Mouse (Mus musculus) adrenal gland, adult 2 months (tissue): ENCODE results near the gene U2af2. TPM values are rescaled to one million over a fixed set of nuclear protein-coding genes. Genes with fewer than 3 reads are reported as not detected.
A peak's percentile ranks its signal among the peaks of the same experiment; 100 is the strongest.

Experiments used
- DNase-seq: peaks from one replicate; pipeline ENCODE4 v3.0.0; 2021
- polyA plus RNA-seq: library from polyadenylated mRNA; depleted of rRNA; stranded (reverse); fragments of >200 nt; gene quantifications from 2 replicates; pipeline ENCODE4 v1.2.3, GENCODE M21; 2012
- total RNA-seq, 2 experiments: library from RNA; stranded (reverse); gene quantifications; 2 replicates each; pipeline ENCODE4 v1.2.3; 2021

Gene U2af2
- total and polyA plus RNA-seq, 3 experiments: 150 to 168 (median 157) TPM

- no peak for DNase-seq
Observed at GRCm38 (mm10) chr7:5037026-5037425, 24.9 kb upstream of the U2af2 start.

DNA sequence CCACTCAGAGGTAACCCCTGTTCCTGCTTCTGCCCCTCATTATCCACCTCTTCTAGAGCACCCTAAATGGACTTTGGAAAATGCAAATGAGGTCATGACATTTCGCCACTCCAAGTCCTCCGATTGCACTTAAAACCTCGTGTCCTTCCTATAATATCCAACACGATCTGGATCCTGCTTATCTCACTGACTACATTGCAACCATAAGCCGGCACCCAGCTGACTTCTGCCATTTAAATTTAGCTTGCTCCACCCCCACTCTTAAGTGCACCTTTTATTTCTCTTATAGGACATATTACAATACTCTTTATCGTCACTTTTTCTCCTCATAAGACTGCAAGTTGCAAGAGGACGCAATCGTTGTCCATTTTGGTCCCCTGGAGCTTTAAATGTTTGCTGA is 24.5 kb upstream of the U2af2 start:
- DNase-seq: no peak

DNA sequence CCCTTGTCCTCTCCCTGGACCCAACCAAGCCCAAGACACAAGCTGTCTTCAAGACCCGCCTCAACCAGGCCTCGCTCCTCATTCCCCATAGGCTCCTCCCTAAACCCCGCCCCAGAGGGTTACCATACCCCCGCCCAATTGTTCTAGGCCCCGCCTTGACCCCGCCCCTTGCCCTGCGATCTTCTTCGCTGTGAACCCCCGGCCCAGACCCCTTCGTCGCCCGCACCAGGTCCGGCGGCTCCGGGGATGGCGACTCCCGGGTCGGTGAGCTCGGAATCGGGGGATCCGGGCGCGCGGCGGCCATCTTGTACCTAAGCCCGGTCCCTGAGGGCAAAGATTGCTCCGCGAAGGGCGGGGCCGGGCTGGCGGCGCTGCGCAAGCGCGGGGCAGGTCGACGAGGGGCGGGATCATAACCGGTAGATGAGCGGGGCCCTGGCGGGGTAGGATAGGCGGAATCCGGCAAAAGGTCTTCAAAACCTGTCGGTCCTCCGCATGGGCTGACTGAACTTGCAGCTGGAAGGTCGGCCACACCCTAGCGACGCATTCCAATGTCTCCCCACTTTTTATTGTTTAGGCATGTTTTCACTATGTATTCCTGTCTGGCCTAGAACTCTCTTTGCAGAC is 23.7 kb upstream of the U2af2 start, which contains the start of gene Zfp784:
Gene Zfp784 (minus strand): TSS at position 338 of the 624 bp plus-strand sequence.
- DNase-seq: peak; percentile 96

DNA sequence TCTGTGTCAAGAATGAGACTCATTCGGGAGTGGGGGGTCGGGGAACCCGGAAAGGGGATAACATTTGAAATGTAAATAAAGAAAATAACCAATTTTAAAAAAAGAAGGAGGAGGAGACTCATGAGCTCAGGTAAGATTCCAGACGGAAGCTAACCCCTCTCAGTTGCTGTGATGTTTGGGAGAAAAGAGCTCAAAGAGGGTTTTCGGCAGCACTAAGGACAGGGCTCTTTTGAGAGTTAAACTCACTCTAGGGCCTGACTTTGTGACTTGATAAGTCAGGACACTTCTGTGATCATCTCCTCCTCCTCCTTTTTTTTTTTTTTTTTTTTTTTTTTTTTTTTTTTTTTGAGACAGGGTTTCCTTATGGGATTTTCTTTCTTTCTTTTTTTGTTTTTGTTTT is 23.0 kb upstream of the U2af2 start:
- no peak for DNase-seq

DNA sequence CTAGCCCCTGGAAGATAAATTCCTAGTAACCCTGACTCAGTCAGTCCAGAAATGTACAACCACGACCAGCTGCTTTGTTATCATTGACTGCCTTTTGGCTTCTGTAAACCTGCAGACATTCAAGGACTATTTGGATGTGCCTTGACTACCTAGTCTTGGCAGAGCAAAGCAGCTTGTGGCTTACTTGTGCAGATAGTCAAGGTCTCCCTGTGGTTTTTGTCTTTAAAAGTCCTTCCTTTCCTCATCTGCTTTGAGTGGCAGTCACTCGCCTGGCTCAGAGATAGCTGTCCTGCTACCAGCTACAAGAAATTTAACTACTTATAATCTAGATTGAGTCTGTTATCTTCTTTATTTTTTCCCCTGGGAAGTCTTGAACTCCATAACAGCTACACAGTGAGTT is 17.0 kb upstream of the U2af2 start:
- DNase-seq: no peak

DNA sequence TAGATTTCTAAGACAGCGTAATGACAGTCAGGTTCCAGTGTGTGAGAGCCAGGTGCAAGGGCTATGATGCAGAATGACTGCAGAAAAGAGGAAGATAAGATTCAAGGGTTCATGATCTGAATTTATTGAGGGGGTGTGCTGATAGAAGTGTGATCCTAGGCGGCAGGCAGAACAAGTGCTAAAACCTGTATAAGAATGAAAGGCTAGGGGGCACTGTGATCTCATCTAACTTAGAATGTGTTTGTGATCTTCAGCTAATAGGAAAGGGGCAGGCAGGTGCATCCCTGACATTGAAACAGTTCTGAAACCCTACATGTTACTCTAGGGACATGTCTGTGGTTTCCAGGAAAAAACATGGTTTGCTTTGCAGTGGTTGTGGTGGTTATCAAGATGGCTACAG is 15.8 kb upstream of the U2af2 start:
- DNase-seq: no peak

DNA sequence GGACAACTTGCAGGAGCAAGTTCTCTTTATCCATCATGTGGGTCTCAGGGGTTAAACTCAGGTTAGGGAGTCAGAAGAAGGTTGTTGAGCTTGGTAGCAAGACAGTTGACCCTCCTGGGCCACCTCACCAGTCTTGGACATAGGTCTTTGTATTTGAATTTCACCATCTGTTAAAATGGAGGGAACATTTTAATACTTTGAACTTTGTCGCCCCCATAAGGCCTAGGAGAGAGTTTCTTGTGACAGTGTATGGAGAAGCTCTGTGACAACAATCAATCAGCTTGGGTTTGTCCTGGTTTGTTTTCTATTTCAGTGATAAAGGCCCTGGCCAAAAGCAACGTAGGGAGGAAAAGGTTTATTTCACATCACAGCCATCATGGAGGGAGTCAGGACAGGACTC is 14.6 kb upstream of the U2af2 start:
- DNase-seq: peak; percentile 41

DNA sequence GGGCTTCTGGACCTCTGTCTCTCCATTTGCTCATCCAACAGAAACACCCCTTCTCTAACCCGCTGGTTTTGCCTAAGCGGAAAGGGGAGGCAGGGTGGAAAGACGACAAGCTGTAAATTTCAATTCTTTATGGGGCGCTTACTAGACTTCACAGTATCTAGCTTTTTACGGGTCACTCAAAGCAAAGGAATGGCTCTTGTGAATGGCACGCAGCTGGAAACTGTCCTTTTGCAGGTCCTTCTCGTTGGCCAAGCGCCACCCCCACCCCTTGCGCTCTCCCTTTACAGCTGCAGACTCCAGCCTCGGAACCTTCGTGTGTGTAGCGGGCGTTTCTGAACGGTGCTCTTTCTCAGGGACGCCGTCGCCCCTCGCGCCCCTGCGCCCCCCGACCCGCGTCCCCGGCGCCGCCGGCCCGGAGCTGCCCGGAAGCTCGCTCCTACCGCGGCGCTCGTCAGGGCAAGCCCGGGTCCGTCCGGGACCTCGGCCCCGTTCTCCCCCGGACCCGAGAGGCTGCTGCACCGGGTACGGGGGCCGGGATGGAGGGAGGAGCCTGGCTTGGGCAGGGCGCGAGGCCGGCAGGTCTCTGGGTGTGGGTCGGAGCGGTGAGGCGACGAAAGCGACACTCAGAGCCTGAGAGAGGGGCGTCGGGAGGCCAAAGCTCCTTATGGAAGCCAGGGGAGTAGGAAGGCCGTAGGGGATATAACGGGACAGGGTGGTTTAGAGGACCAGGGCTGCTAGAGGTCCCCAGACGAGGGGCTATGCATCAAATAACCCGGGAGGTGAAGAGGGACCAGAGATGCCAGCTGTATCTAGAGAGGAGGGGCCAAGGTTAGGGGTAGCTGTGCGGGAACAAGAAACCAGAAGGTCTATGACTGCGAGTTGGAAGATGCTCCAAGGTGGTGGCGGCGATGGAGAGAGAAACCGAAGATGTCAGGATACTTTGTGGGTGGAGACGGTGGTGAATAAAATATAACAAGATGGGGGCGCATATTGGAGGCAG is 10.4 kb upstream of the U2af2 start, which contains the start of gene Zfp580:
Gene Zfp580 (plus strand): TSS at position 346 of the 1,000 bp plus-strand sequence.
- DNase-seq: peak; percentile 86

DNA sequence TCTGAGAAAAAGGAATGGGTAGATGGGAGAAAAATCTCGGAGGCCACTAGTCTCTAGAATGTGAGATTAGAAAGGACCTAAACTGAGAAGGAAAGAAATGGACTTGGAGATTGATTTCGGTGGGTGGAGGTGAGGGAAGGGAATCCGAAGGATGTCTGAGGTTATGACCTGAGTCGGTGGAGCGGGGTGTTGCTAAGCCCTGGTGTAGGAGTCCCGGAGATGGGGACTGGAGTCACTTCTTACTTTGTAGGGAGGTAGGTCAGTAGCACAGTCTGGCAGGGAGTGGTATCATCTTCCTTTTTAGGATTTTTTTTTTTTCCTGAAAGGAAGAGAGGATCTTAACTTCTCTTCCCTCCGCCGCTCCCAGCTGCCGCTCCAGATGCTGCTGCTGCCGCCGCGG is 9.5 kb upstream of the U2af2 start:
- DNase-seq: no peak

- no peak for DNase-seq
Observed at GRCm38 (mm10) chr7:5052931-5053343, 9.0 kb upstream of the U2af2 start.

DNA sequence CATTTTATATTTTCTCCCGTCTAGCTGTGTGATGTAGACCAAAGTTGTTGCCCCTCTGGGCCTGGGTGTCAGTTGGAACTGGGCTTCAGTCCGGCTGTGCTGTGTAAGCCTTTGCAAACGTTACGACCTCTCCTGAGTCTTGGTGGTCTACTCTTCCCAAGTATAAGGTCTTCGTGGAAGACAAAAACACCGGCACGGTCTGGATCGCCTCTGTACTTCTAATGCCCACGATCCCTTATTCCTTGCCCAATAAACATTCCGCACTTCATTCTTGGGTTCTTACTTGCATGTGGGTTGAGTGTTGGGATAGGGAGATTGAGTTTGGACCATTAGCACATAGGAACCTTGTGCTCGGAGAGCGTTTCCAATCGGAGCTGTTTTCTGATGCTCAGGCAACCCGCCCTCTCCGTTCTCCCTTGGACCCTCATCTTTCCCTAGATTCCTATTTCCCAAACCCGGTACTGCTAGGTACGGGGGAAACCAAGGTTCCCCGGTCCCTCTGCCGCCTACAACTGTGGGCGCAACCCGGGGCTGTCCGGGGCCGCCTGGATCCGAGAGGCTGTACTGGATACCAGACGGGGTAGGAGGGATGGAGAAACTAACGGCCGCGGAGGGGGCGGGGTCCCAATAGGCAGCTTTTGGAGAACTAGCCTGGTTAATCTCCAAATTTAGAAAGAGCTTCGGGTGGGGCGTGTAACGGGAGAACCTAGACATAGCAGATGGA is 8.3 kb upstream of the U2af2 start:
- DNase-seq: no peak

GRCm38 (mm10) chr7:5056651-5057263 is 5.2 kb upstream of the U2af2 start:
- no peak for DNase-seq

GRCm38 (mm10) chr7:5057381-5057780 is 4.6 kb upstream of the U2af2 start:
- no peak for DNase-seq

- no peak for DNase-seq
Observed at GRCm38 (mm10) chr7:5057804-5058203, 4.1 kb upstream of the U2af2 start.

- DNase-seq: no peak
Observed at GRCm38 (mm10) chr7:5058631-5059030, 3.3 kb upstream of the U2af2 start.

GRCm38 (mm10) chr7:5059421-5059820 is 2.5 kb upstream of the U2af2 start:
- no peak for DNase-seq

DNA sequence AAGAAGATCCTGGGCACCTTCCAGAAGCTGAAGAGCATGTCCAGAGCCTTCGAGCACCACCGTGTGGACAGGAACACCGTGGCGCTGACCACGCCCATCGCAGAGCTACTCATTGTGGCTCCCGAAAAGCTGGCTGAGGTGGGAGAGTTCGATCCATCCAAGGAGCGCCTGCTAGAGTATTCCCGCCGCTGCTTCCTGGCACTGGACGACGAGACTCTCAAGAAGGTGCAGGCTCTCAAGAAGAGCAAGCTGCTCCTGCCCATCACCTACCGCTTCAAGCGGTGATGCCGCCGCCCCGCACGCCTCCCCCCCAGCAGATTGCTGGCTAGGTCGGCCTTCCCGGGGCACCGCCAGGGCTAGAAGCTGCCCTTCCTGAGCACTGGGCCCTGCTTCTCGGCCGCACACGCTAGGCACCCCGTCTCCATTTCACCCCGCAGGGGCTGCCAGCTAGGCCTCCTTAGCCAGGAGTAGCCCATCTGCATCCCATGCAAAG is 1.7 kb upstream of the U2af2 start:
- peak; percentile 85 for DNase-seq

DNA sequence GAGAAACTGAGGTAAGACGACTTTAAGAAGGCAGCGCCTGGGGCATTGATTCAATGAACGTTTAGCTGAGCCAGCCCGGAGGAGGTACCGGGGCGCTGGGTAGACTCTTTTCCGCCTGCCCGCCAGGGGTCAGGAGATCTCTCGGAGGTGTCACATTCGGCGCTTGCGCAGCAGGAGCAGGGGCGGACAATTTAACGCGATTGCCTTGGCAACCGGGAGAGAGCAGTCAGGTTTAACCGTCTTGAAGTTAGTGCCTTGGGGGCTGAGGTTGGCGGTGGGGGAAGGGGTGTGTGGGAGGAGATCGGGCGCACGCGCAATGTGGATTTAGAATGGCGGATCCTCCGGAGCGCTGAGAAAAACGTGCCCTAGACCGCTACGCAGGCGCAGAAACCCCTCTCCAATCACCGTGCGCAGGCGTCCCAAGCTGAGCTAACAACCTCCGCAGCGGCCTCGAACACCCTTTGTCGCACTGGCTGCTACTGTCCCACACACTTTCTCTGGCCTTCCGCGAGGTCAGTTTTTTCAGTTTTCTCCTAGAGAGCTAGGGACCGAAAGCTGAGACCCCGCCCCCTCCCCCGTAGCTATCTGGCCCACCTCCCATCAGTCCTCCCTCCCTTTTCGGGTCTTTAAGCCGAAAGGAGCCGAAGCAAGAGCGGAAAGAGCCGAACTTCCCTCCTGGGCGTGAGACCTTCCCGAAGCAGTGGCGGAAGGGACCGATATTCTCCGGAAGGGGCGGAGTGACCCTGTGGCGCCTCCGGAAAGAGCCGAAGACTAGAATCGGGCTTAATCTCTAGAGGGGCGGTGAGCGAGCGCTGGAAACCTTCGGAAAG is 784 bp upstream of the U2af2 start:
- peak; percentile 97 for DNase-seq

- DNase-seq: no peak
Observed at GRCm38 (mm10) chr7:5062360-5063001, 538 bp downstream of the U2af2 start.

GRCm38 (mm10) chr7:5064886-5065285 is 2.9 kb downstream of the U2af2 start:
- no peak for DNase-seq
